Mouse (Mus musculus) small intestine, adult 2 months (tissue): ENCODE measurements around the gene Olfr1414. TPM values are rescaled to one million over a fixed set of nuclear protein-coding genes. Genes with fewer than 3 reads are reported as not detected.

Source experiments
- H3K27ac ChIP-seq: fragments of 200-500 bp; 2 replicates; pipeline ENCODE4 v1.5.1; 2012; ENCODE audit warnings: low read depth, low read length, control low read depth, inconsistent platforms; ENCODE audit not compliant: insufficient read depth
- H3K27me3 ChIP-seq: fragments of 200-500 bp; 2 replicates; pipeline ENCODE4 v1.6.1; 2012; ENCODE audit warnings: mild to moderate bottlenecking, moderate library complexity, low read length, inconsistent platforms; ENCODE audit not compliant: control insufficient read depth, insufficient read depth
- H3K36me3 ChIP-seq: fragments of 200-500 bp; 2 replicates; pipeline ENCODE4 v1.6.1; 2012; ENCODE audit warnings: mild to moderate bottlenecking, low read length, control low read depth, inconsistent platforms; ENCODE audit not compliant: control insufficient read depth, insufficient read depth
- H3K4me1 ChIP-seq: fragments of 200-500 bp; 2 replicates; pipeline ENCODE4 v1.6.1; 2012; ENCODE audit warnings: low read length, inconsistent platforms, mixed read lengths; ENCODE audit not compliant: control insufficient read depth, insufficient read depth, insufficient read length
- H3K4me3 ChIP-seq: fragments of 200-500 bp; 2 replicates; pipeline ENCODE4 v1.5.1; 2012; ENCODE audit warnings: low read depth, mild to moderate bottlenecking, control low read depth, inconsistent platforms, low read length, moderate library complexity
- CTCF ChIP-seq: fragments of 200-500 bp; IDR thresholded peaks from 2 replicates; pipeline ENCODE4 v1.5.1; 2012; ENCODE audit warnings: low read depth, mild to moderate bottlenecking, control low read depth, inconsistent platforms, low read length, moderate library complexity, mixed read lengths; ENCODE audit not compliant: insufficient replicate concordance, insufficient read length; ENCODE audit errors: extremely low read depth
- POLR2A ChIP-seq: fragments of 200-500 bp; IDR thresholded peaks from 2 replicates; pipeline ENCODE4 v1.6.1; 2012; ENCODE audit warnings: low read depth, mild to moderate bottlenecking, control low read depth, inconsistent platforms, low read length, moderate library complexity
- WGBS: fragments of 180-500 bp; shearing (Covaris S2); methylation state at CpG from one replicate; pipeline ENCODE4 v1.1.7; 2018; 5-methylcytosine and 5-hydroxymethylcytosine counted together
- polyA plus RNA-seq: library from polyadenylated mRNA; depleted of rRNA; stranded (reverse); fragments of >200 nt; gene quantifications from 2 replicates; pipeline ENCODE4 v1.2.3, GENCODE M21; 2012; rRNA removed

The Olfr1414 gene
- polyA plus RNA-seq, 1 experiment, result not detected

DNA sequence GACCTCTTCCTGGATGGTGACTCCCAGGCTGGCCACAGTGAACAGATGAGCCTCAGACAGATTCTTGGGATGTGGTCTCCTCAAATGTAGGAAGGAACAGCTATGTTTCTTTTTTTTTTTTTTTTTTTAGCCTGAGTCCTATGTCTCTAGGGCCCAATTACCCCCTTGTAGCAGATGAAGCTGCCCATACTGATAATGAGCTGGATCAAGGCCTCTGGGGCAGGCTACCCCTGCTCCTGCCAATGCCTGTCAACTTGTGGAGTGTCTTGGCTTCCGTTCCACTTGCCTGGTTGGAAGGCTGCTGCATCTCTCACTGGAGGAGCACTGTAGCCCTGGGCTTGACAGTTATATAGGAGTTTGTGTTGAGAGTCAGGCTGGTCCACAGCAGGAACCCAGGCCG lies 22.5 kb downstream of the Olfr1414 start, which contains the start of gene Olfr1415:
Gene Olfr1415, minus strand, starts transcription at position 101 of the 400 bp plus-strand sequence.
- H3K4me1 ChIP-seq, result no peaks in the 10 kb centered on the region
- no peak within 1 kb of the TSS for H3K27ac ChIP-seq
- 78% methylated on average over 2 of the region's 2 CpGs for WGBS
- TF ChIP-seq POLR2A (no peak), CTCF (no peak)
- H3K27me3 ChIP-seq, result no peaks in the 10 kb centered on the region
- H3K4me3 ChIP-seq, result no peak within 1 kb of the TSS
- H3K36me3 ChIP-seq, result no peaks in the 10 kb centered on the region

DNA sequence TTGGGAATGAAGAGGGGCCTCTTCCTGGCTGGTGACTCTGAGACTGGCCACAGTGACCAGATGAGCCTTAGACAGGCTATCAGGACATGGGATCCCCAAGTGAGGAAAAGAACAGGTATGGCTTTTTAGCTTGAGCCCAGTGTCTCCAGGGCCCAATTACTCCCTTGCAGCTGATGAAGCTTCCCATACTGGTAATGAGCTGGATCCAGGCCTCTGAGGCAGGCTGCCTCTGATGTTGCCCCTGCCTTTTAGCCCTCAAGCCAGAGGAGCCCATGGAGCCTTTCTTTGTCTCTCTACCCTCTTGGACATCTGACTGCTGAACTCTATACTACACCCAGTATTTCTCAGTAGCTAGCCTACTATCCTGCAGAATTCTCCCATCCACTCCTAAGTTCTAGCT lies 33.4 kb downstream of the Olfr1414 start, which contains the start of gene Olfr1416:
Gene Olfr1416, minus strand, starts transcription at position 101 of the 400 bp plus-strand sequence.
- H3K4me3 ChIP-seq, result no peak within 1 kb of the TSS

DNA sequence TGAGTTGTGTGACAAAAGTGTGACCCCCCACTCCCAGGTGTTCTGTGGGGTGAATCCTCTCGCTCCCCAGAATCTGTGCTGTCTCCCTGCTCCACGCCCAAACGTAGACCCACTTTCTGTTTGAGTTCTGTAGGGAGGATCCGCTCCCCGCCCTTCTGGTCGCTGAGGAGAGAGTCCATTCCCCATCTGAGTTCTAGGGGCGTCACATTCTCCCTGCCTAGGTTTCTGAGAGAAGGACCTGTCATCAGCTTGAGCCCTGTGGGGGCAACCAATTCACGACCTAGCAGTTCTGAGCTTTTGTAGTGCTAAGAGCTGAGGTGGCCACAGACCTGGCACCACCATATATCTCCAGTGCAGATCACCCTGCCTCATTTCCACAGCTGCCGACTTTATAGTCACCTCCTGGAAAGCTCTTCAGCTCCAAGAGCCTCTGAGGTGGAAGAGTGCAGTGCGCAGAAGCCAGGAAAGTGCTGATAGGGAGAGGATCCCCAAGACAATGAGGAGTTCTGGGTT lies 44.3 kb downstream of the Olfr1414 start:
- WGBS, result under 1% methylated on average over 10 of the region's 10 CpGs
- H3K36me3 ChIP-seq, result peaks cover 15% of the 10 kb centered on the region
- TF ChIP-seq POLR2A (no peak), CTCF (no peak)

More for the DNA sequence above, 33.4 kb downstream of the Olfr1414 start, which contains the start of gene Olfr1416:
- H3K27ac ChIP-seq, result no peak within 1 kb of the TSS
- no peaks in the 10 kb centered on the region for H3K4me1 ChIP-seq
- no peaks in the 10 kb centered on the region for H3K36me3 ChIP-seq
- no peaks in the 10 kb centered on the region for H3K27me3 ChIP-seq
- TF ChIP-seq POLR2A (no peak), CTCF (no peak)

DNA sequence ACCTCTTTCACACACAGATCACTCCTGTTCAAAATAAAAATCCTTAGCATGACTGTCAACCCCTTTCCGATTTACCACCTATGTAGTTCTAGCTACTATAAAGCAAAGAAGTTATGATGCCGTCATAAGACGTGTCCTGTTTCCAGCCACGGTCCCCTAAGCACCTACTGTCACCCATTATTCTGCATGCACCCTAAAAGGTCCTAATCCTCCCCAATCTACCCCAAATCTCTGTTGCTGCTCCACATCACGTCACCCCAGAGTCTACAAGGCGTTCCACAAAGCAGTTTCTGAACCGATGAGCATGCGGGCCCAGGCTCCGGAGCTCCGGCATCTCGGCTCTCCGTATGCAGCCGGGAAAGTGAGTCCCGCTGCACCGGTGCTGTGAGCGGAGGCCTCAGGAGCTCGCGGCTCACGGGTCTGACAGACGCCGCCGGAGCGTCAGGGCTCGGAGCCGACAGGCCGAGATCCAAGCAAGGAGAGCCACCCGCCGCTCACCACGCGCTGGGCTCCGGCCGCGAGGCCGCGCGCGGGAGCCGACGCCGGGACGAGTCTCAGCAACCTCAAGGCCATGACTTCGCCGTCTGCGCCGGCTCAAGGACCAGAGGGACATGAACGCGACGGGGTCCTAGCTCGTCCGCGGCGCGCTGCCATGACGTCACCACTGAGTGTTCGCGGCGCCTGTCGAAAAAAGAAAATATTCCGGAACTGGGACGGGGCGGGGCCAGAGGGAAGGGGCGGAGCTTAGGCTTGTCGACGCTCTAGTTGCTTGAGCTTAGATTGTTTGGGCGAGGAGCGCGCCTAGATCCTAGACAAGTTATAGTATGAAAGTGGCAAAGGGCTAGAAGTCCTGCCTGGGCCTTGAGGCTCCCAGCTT lies 45.1 kb downstream of the Olfr1414 start, which contains the start of gene Ndufa10:
Gene Ndufa10, minus strand, starts transcription at position 696 of the 877 bp plus-strand sequence.
- Histone ChIP-seq H3K36me3 (peaks cover 18% of the 10 kb centered on the region), H3K4me3 (peak within 1 kb of the TSS; percentile 81), H3K4me1 (peaks cover 5% of the 10 kb centered on the region; the same call in 1 of the 2 replicates), H3K27me3 (no peaks in the 10 kb centered on the region), H3K27ac (peak within 1 kb of the TSS; percentile 54)
- under 1% methylated on average over 67 of the region's 67 CpGs for WGBS
- TF ChIP-seq CTCF (no peak), POLR2A (peak; percentile 57)

More for the DNA sequence above, 44.3 kb downstream of the Olfr1414 start:
- H3K27ac ChIP-seq, result peak overlapping the region; percentile 51
- peaks cover 5% of the 10 kb centered on the region; the same call in 1 of the 2 replicates for H3K4me1 ChIP-seq
- H3K4me3 ChIP-seq, result peak overlapping the region; percentile 81
- no peaks in the 10 kb centered on the region for H3K27me3 ChIP-seq

DNA sequence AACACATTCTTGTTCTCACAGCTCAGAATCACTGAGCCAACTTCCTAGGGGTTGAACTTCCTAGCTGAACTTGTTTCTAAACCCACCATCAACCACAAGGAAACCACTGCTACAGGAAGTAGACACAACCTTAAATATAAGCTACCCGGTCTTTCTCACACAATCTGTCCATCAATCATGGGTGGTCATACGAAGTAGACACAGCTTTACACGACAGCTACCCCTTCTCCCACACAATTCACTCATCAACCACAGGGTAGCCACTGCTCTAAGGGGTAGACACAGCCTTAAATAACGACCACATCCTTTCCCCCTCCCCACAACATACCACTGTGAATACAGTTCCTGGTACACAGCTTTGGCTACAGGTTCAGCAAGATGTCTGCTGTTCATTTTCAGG lies 49.6 kb downstream of the Olfr1414 start:
- no peak for TF ChIP-seq CTCF
- WGBS, result 68% methylated on average over 4 of the region's 4 CpGs
- Histone ChIP-seq H3K36me3 (peaks cover 58% of the 10 kb centered on the region), H3K27ac (peak overlapping the region; percentile 15; the same call in 1 of the 2 replicates), H3K4me3 (no peak overlapping the region), H3K4me1 (peaks cover 2% of the 10 kb centered on the region; the same call in 1 of the 2 replicates), H3K27me3 (no peaks in the 10 kb centered on the region)

DNA sequence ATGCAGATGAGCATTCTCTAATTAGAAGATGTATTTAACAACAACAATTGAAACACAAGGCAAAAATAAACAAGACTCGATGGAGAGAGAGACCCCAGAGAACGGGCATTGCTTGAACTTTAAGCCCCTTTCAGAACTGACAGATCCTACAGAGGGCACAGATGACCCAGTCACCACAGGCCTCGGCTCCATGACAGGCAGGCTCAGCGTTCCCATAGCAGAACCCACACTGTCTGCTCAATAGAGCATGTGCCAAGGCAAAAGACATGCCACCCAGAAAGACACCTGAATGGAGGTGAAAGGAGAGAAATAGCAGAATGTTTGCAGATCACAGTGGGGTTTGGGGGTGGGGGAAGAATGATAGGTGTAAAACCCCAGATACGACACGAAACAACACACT lies 60.0 kb downstream of the Olfr1414 start:
- Histone ChIP-seq H3K27me3 (no peaks in the 10 kb centered on the region), H3K36me3 (peaks cover 58% of the 10 kb centered on the region), H3K4me3 (no peak overlapping the region), H3K27ac (no peak overlapping the region), H3K4me1 (no peaks in the 10 kb centered on the region)
- TF ChIP-seq POLR2A (no peak), CTCF (no peak)
- WGBS, result 93% methylated on average over 6 of the region's 6 CpGs

DNA sequence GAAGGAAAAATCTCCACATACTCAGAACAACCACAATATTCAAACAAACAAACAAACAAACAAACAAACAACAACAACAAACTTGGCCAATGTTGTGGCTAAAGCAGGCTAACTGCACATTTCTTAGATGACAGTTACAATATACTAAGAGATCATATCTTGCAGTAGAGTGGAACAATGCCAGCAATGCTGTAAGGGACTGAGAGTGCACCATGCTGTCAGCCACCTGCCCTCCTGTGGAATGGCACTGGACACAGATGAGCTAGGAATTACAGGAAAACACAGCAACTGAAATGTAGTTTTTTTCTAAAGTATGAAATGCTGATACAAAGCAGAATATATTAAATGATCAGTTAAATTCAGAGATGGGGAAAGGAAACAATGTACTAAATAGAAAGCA lies 60.7 kb downstream of the Olfr1414 start:
- Histone ChIP-seq H3K4me3 (no peak overlapping the region), H3K36me3 (peaks cover 60% of the 10 kb centered on the region), H3K27ac (no peak overlapping the region), H3K27me3 (no peaks in the 10 kb centered on the region), H3K4me1 (no peaks in the 10 kb centered on the region)
- TF ChIP-seq POLR2A (no peak), CTCF (no peak)

Other genes with a start within 250 kb of the Olfr1414 start
- 67.2 and 104 TPM in 2 replicates for gene Ndufa10, start 44.8 kb downstream of the Olfr1414 start, polyA plus RNA-seq
- gene Olfr1416, start 33.5 kb downstream of the Olfr1414 start, polyA plus RNA-seq, result not detected in 2 replicates
- gene Olfr1415, start 22.6 kb downstream of the Olfr1414 start, polyA plus RNA-seq, result not detected in 2 replicates
- not detected in 2 replicates for gene Olfr1413, start 52.7 kb upstream of the Olfr1414 start, polyA plus RNA-seq
- gene Olfr1412, start 67.1 kb upstream of the Olfr1414 start, polyA plus RNA-seq, result not detected in 2 replicates
- not detected in 2 replicates for gene Olfr1411, start 75.8 kb upstream of the Olfr1414 start, polyA plus RNA-seq
- not detected in 2 replicates for gene Olfr1410, start 87.1 kb upstream of the Olfr1414 start, polyA plus RNA-seq
- not detected in 2 replicates for gene Olfr12, start 99.1 kb upstream of the Olfr1414 start, polyA plus RNA-seq
- 34.5 and 44.1 TPM in 2 replicates for gene Cops9, start 123.3 kb upstream of the Olfr1414 start, polyA plus RNA-seq
- 0.20 TPM in 1 of 2 replicates, not detected in the other for gene Otos, start 130.2 kb upstream of the Olfr1414 start, polyA plus RNA-seq